Mouse (Mus musculus): ENCODE data around the gene Ubxn6. TPM values are rescaled to one million over a fixed set of nuclear protein-coding genes. Genes with fewer than 3 reads are reported as not detected.
A peak's percentile ranks its signal among the peaks of the same experiment; 100 is the strongest.

Ubxn6 gene
- polyA plus RNA-seq, 1 experiment from 2014 or later, result 78.8 TPM

GRCm38 (mm10) chr17:56024476-56024875 is 50.4 kb downstream of the Ubxn6 start:
- Histone ChIP-seq H3K9ac (replicated peaks; ENCODE audit: low read depth, low read length) (no peak overlapping the region), H3K27ac (ENCODE audit: low read length) (no peak overlapping the region), H3K4me3 (replicated peaks; ENCODE audit: low read length) (no peak overlapping the region), H3K27me3 (replicated peaks; ENCODE audit: control insufficient read depth, insufficient read depth, low read length) (no peaks in the 10 kb centered on the region), H3K4me1 (replicated peaks; ENCODE audit: control insufficient read depth, insufficient read depth, low read length) (no peaks in the 10 kb centered on the region), H3K9me3 (ENCODE audit: control insufficient read depth, low read length) (no peaks in the 10 kb centered on the region), H3K36me3 (ENCODE audit: control insufficient read depth, insufficient read depth) (no peaks in the 10 kb centered on the region), H3K4me2 (ENCODE audit: low read length) (no peak overlapping the region)
- no peak for ATAC-seq
- WGBS, result 79% methylated on average over 2 of the region's 2 CpGs

GRCm38 (mm10) chr17:56023386-56023785 is 51.4 kb downstream of the Ubxn6 start:
- Histone ChIP-seq H3K4me1 (replicated peaks; ENCODE audit: control insufficient read depth, insufficient read depth, low read length) (no peaks in the 10 kb centered on the region), H3K9me3 (ENCODE audit: control insufficient read depth, low read length) (no peaks in the 10 kb centered on the region), H3K4me2 (ENCODE audit: low read length) (no peak overlapping the region), H3K4me3 (replicated peaks; ENCODE audit: low read length) (no peak overlapping the region), H3K36me3 (ENCODE audit: control insufficient read depth, insufficient read depth) (peaks cover 4% of the 10 kb centered on the region), H3K27ac (ENCODE audit: low read length) (no peak overlapping the region), H3K27me3 (replicated peaks; ENCODE audit: control insufficient read depth, insufficient read depth, low read length) (no peaks in the 10 kb centered on the region), H3K9ac (replicated peaks; ENCODE audit: low read depth, low read length) (no peak overlapping the region)
- ATAC-seq, result no peak
- 89% methylated on average over 5 of the region's 5 CpGs for WGBS

GRCm38 (mm10) chr17:56022989-56023290 is 51.9 kb downstream of the Ubxn6 start:
- WGBS, result 82% methylated on average over 4 of the region's 4 CpGs
- Histone ChIP-seq H3K27me3 (replicated peaks; ENCODE audit: control insufficient read depth, insufficient read depth, low read length) (no peaks in the 10 kb centered on the region), H3K36me3 (ENCODE audit: control insufficient read depth, insufficient read depth) (peaks cover 5% of the 10 kb centered on the region), H3K9me3 (ENCODE audit: control insufficient read depth, low read length) (no peaks in the 10 kb centered on the region), H3K4me3 (replicated peaks; ENCODE audit: low read length) (no peak overlapping the region), H3K9ac (replicated peaks; ENCODE audit: low read depth, low read length) (no peak overlapping the region), H3K4me2 (ENCODE audit: low read length) (no peak overlapping the region), H3K4me1 (replicated peaks; ENCODE audit: control insufficient read depth, insufficient read depth, low read length) (no peaks in the 10 kb centered on the region), H3K27ac (ENCODE audit: low read length) (no peak overlapping the region)
- ATAC-seq, result no peak

- H3K9ac ChIP-seq (replicated peaks; ENCODE audit: low read depth, low read length), result no peak overlapping the region
- H3K4me1 ChIP-seq (replicated peaks; ENCODE audit: control insufficient read depth, insufficient read depth, low read length), result no peaks in the 10 kb centered on the region
- no peaks in the 10 kb centered on the region for H3K9me3 ChIP-seq (ENCODE audit: control insufficient read depth, low read length)
- 61% methylated on average over 2 of the region's 2 CpGs for WGBS
- peaks cover 10% of the 10 kb centered on the region for H3K36me3 ChIP-seq (ENCODE audit: control insufficient read depth, insufficient read depth)
- no peaks in the 10 kb centered on the region for H3K27me3 ChIP-seq (replicated peaks; ENCODE audit: control insufficient read depth, insufficient read depth, low read length)
- no peak overlapping the region for H3K4me2 ChIP-seq (ENCODE audit: low read length)
- ATAC-seq, result no peak
- H3K27ac ChIP-seq (ENCODE audit: low read length), result no peak overlapping the region
- no peak overlapping the region for H3K4me3 ChIP-seq (replicated peaks; ENCODE audit: low read length)
Measured at GRCm38 (mm10) chr17:56022131-56022988, 52.5 kb downstream of the Ubxn6 start.

- H3K27ac ChIP-seq (ENCODE audit: low read length), result 0 out of 2 replicates have a peak overlapping the region, but pooled peaks have one; percentile 12
- WGBS, result 90% methylated on average over 4 of the region's 4 CpGs
- no peaks in the 10 kb centered on the region for H3K27me3 ChIP-seq (replicated peaks; ENCODE audit: control insufficient read depth, insufficient read depth, low read length)
- H3K36me3 ChIP-seq (ENCODE audit: control insufficient read depth, insufficient read depth), result peaks cover 17% of the 10 kb centered on the region
- no peaks in the 10 kb centered on the region for H3K4me1 ChIP-seq (replicated peaks; ENCODE audit: control insufficient read depth, insufficient read depth, low read length)
- no peaks in the 10 kb centered on the region for H3K9me3 ChIP-seq (ENCODE audit: control insufficient read depth, low read length)
- no peak overlapping the region for H3K9ac ChIP-seq (replicated peaks; ENCODE audit: low read depth, low read length)
- H3K4me3 ChIP-seq (replicated peaks; ENCODE audit: low read length), result no peak overlapping the region
- ATAC-seq, result no peak
- no peak overlapping the region for H3K4me2 ChIP-seq (ENCODE audit: low read length)
Measured at GRCm38 (mm10) chr17:56021161-56021910, 53.5 kb downstream of the Ubxn6 start.

GRCm38 (mm10) chr17:56020400-56021084 is 54.3 kb downstream of the Ubxn6 start:
- 95% methylated on average over 6 of the region's 6 CpGs for WGBS
- no peak overlapping the region for H3K4me3 ChIP-seq (replicated peaks; ENCODE audit: low read length)
- H3K36me3 ChIP-seq (ENCODE audit: control insufficient read depth, insufficient read depth), result peaks cover 24% of the 10 kb centered on the region
- ATAC-seq, result peak; percentile 1; the same call in 1 of the 2 replicates
- no peak overlapping the region for H3K27ac ChIP-seq (ENCODE audit: low read length)
- no peaks in the 10 kb centered on the region for H3K4me1 ChIP-seq (replicated peaks; ENCODE audit: control insufficient read depth, insufficient read depth, low read length)
- H3K9ac ChIP-seq (replicated peaks; ENCODE audit: low read depth, low read length), result no peak overlapping the region
- no peaks in the 10 kb centered on the region for H3K27me3 ChIP-seq (replicated peaks; ENCODE audit: control insufficient read depth, insufficient read depth, low read length)
- no peaks in the 10 kb centered on the region for H3K9me3 ChIP-seq (ENCODE audit: control insufficient read depth, low read length)
- H3K4me2 ChIP-seq (ENCODE audit: low read length), result no peak overlapping the region

- WGBS, result 70% methylated on average over 20 of the region's 20 CpGs
- H3K9ac ChIP-seq (replicated peaks; ENCODE audit: low read depth, low read length), result no peak overlapping the region
- no peak overlapping the region for H3K4me3 ChIP-seq (replicated peaks; ENCODE audit: low read length)
- H3K27me3 ChIP-seq (replicated peaks; ENCODE audit: control insufficient read depth, insufficient read depth, low read length), result no peaks in the 10 kb centered on the region
- no peak overlapping the region for H3K27ac ChIP-seq (ENCODE audit: low read length)
- H3K4me1 ChIP-seq (replicated peaks; ENCODE audit: control insufficient read depth, insufficient read depth, low read length), result no peaks in the 10 kb centered on the region
- H3K36me3 ChIP-seq (ENCODE audit: control insufficient read depth, insufficient read depth), result peaks cover 26% of the 10 kb centered on the region
- no peak overlapping the region for H3K4me2 ChIP-seq (ENCODE audit: low read length)
- H3K9me3 ChIP-seq (ENCODE audit: control insufficient read depth, low read length), result no peaks in the 10 kb centered on the region
- ATAC-seq, result peak; percentile 32
Measured at GRCm38 (mm10) chr17:56018347-56019131, 56.3 kb downstream of the Ubxn6 start.

GRCm38 (mm10) chr17:56017848-56018247 is 57.0 kb downstream of the Ubxn6 start:
- no peak overlapping the region for H3K27ac ChIP-seq (ENCODE audit: low read length)

More at GRCm38 (mm10) chr17:56017848-56018247, 57.0 kb downstream of the Ubxn6 start:
- Histone ChIP-seq H3K9me3 (ENCODE audit: control insufficient read depth, low read length) (no peaks in the 10 kb centered on the region), H3K4me3 (replicated peaks; ENCODE audit: low read length) (no peak overlapping the region), H3K4me2 (ENCODE audit: low read length) (no peak overlapping the region), H3K36me3 (ENCODE audit: control insufficient read depth, insufficient read depth) (peaks cover 29% of the 10 kb centered on the region), H3K4me1 (replicated peaks; ENCODE audit: control insufficient read depth, insufficient read depth, low read length) (no peaks in the 10 kb centered on the region), H3K27me3 (replicated peaks; ENCODE audit: control insufficient read depth, insufficient read depth, low read length) (no peaks in the 10 kb centered on the region), H3K9ac (replicated peaks; ENCODE audit: low read depth, low read length) (no peak overlapping the region)
- 90% methylated on average over 7 of the region's 7 CpGs for WGBS
- no peak for ATAC-seq

All from forebrain, embryonic 16.5 days (tissue).